ENCODE assay signal across 23 mouse cellular contexts in the genomic region with DNA sequence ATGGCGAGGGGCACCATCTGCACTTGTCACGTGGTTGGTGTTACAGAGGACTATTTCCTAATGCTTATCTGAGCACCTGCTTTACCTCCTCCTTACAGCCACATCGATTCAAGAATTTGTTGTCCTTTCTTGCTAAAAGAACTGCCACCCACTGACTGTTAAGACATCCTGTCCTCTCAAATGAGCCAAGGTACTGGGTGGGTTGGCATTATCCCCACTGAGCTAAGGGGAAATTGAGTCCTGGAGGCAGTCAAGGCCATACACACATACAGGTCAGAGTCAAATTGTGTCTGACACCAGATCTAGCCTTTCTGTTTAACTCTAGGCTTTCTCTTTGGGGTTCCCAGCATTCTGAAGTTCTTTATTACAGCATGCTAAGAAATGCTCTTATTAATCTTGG. TPM values are rescaled to one million over a fixed set of nuclear protein-coding genes. Genes with fewer than 3 reads are reported as not detected.
DNase-seq lines count a peak whose midpoint lies in the region; ATAC-seq and TF ChIP-seq lines count a peak whose summit lies in the region.
"Had no signal": no experiment of that assay in that cellular context is flagged by ENCODE, and none has a peak within 500 bp of the region (broad histone marks: within the 10 kb centered on the region; RNA-seq: fewer than 3 reads in every experiment).

No protein-coding gene starts in this region.

- peaks cover 16% of the 10 kb centered on the region for H3K36me3 ChIP-seq in heart, embryonic 12.5 days
- peaks cover 6% of the 10 kb centered on the region for H3K36me3 ChIP-seq in heart, embryonic 11.5 days (ENCODE audit: control insufficient read depth, insufficient read depth, low read length)
- peaks cover 22% of the 10 kb centered on the region for H3K36me3 ChIP-seq in megakaryocyte, embryonic 14.5 days (replicated peaks; ENCODE audit: low read length)
- H3K36me3 ChIP-seq in G1E (replicated peaks) (peaks cover 38% of the 10 kb centered on the region), myocyte (ENCODE audit: control insufficient read depth, insufficient read depth) (no peaks in the 10 kb centered on the region)

- H3K79me2 ChIP-seq in myocyte (ENCODE audit: control insufficient read depth, insufficient read depth): peaks cover 7% of the 10 kb centered on the region

- no peak overlapping the region for H3K4me2 ChIP-seq in heart, embryonic 12.5 days
- no peak overlapping the region for H3K4me2 ChIP-seq in heart, embryonic 11.5 days
- H3K4me2 ChIP-seq in myocyte (ENCODE audit: low read depth): no peak overlapping the region
- H3K4me2 ChIP-seq: embryonic facial prominence, embryonic 15.5 days; forebrain, embryonic 15.5 days; hindbrain, embryonic 15.5 days had no signal

- peaks cover 8% of the 10 kb centered on the region; the same call in 1 of the 2 replicates for H3K9me3 ChIP-seq in heart, embryonic 12.5 days (replicated peaks)
- no peaks in the 10 kb centered on the region; the same call in 1 of the 2 replicates for H3K9me3 ChIP-seq in heart, embryonic 11.5 days (replicated peaks; ENCODE audit: control insufficient read depth, low read length)
- no peaks in the 10 kb centered on the region for H3K9me3 ChIP-seq in megakaryocyte, embryonic 14.5 days
- peaks cover 5% of the 10 kb centered on the region for H3K9me3 ChIP-seq in G1E (replicated peaks)
- H3K9me3 ChIP-seq: embryonic facial prominence, embryonic 15.5 days; forebrain, embryonic 15.5 days; hindbrain, embryonic 15.5 days had no signal

- H3ac ChIP-seq in myocyte (ENCODE audit: control insufficient read depth, insufficient read length): no peak overlapping the region

- no peak for ATAC-seq in heart, embryonic 12.5 days (ENCODE audit: insufficient number of reproducible peaks, low FRiP score)
- no peak for ATAC-seq in heart, embryonic 11.5 days (replicated peaks; ENCODE audit: insufficient number of reproducible peaks, low FRiP score, low TSS enrichment)
- no peak for ATAC-seq in megakaryocyte, adult 5-6 weeks (ENCODE audit: poor library complexity, severe bottlenecking)
- ATAC-seq in G1E (ENCODE audit: extremely low read depth, insufficient number of reproducible peaks, low FRiP score, poor library complexity, severe bottlenecking): peak; percentile 15; the same call in 1 of the 2 replicates
- ATAC-seq: forebrain, embryonic 15.5 days; inflammation-experienced regulatory T-cells, adult 6 months; intestine, postnatal 0 days had no signal

- no peaks in the 10 kb centered on the region for H3K27me3 ChIP-seq in heart, embryonic 12.5 days (replicated peaks)
- no peaks in the 10 kb centered on the region for H3K27me3 ChIP-seq in heart, embryonic 11.5 days (ENCODE audit: control insufficient read depth, insufficient read depth, low read length)
- no peaks in the 10 kb centered on the region for H3K27me3 ChIP-seq in megakaryocyte, embryonic 14.5 days (replicated peaks)
- H3K27me3 ChIP-seq in G1E (ENCODE audit: insufficient read depth, low read length) (no peaks in the 10 kb centered on the region), myocyte (ENCODE audit: control insufficient read depth, insufficient read depth, insufficient read length) (no peaks in the 10 kb centered on the region)
- H3K27me3 ChIP-seq: embryonic facial prominence, embryonic 15.5 days; forebrain, embryonic 15.5 days; hindbrain, embryonic 15.5 days had no signal

- no peak for DNase-seq in G1E (ENCODE audit: low spot score)
- no peak for DNase-seq in thymus, postnatal 36 days
- no peak for DNase-seq in T-cell, adult 2 months (ENCODE audit: low spot score)
- DNase-seq: adrenal gland, adult 8-10 months; adrenal gland, postnatal 36 days; cerebellum, adult 2 months; cerebellum, postnatal 10 days; embryo, embryonic 11 days; gastrocnemius, postnatal 25 days; heart, adult 11 months; heart, postnatal 14 days; kidney, adult 8-10 months had no signal

- no peak overlapping the region for H3K4me3 ChIP-seq in heart, embryonic 12.5 days
- H3K4me3 ChIP-seq in heart, embryonic 11.5 days (ENCODE audit: low read depth, low read length): no peak overlapping the region
- H3K4me3 ChIP-seq in megakaryocyte, embryonic 14.5 days (replicated peaks): peak overlapping the region; percentile 59
- H3K4me3 ChIP-seq in G1E (ENCODE audit: low read depth, low read length) (peak overlapping the region; percentile 52; the same call in 1 of the 2 replicates), myocyte (no peak overlapping the region)
- H3K4me3 ChIP-seq: embryonic facial prominence, embryonic 15.5 days; erythroblast, embryonic 14.5 days; forebrain, embryonic 15.5 days; hindbrain, embryonic 15.5 days had no signal

- H3K9ac ChIP-seq in heart, embryonic 12.5 days: no peak overlapping the region
- H3K9ac ChIP-seq in heart, embryonic 11.5 days (ENCODE audit: low read depth, low read length): no peak overlapping the region
- H3K9ac ChIP-seq: embryonic facial prominence, embryonic 15.5 days; forebrain, embryonic 15.5 days; hindbrain, embryonic 15.5 days had no signal

- peak overlapping the region; percentile 6; the same call in 1 of the 2 replicates for H3K27ac ChIP-seq in heart, embryonic 12.5 days (ENCODE audit: poor library complexity, severe bottlenecking)
- no peak overlapping the region for H3K27ac ChIP-seq in heart, embryonic 11.5 days (ENCODE audit: low read depth, low read length)
- H3K27ac ChIP-seq: embryonic facial prominence, embryonic 15.5 days; forebrain, embryonic 15.5 days; hindbrain, embryonic 15.5 days had no signal

- 71% methylated on average over 3 of the region's 3 CpGs for WGBS in heart, embryonic 12.5 days
- WGBS in heart, embryonic 11.5 days (ENCODE audit: insufficient replicate concordance): 75% methylated on average over 3 of the region's 3 CpGs

- no peak for TF ChIP-seq POLR2A in myocyte (IDR thresholded peaks at IDR 0.05; ENCODE audit: insufficient read length, low read depth)

- no peak for TF ChIP-seq CTCF in G1E (IDR thresholded peaks at IDR 0.05; ENCODE audit: low read depth, low read length)

- H3K4me1 ChIP-seq in heart, embryonic 12.5 days (replicated peaks): peaks cover 41% of the 10 kb centered on the region
- H3K4me1 ChIP-seq in heart, embryonic 11.5 days (ENCODE audit: control insufficient read depth, insufficient read depth, low read length): peaks cover 32% of the 10 kb centered on the region
- peaks cover 23% of the 10 kb centered on the region for H3K4me1 ChIP-seq in megakaryocyte, embryonic 14.5 days
- peaks cover 36% of the 10 kb centered on the region for H3K4me1 ChIP-seq in G1E (ENCODE audit: insufficient read depth, low read depth, low read length)

TF ChIP-seq in myocyte, 11 proteins besides CTCF, POLR2A, EP300 and RAD21:
- TF ChIP-seq MYOD1 (IDR thresholded peaks at IDR 0.05; ENCODE audit: control insufficient read depth in 1 of 3, insufficient read length in 2 of 3, low read depth in 2 of 3) (peak in 2 of 3 experiments; percentile 2 to 46), E2F4 (IDR thresholded peaks at IDR 0.05; ENCODE audit: insufficient read depth) (no peak), TCF12 (IDR thresholded peaks at IDR 0.05; ENCODE audit: insufficient read depth, poor library complexity, severe bottlenecking) (no peak)

RNA-seq across cellular contexts. Expression of a gene that starts 56.6 kb away (rescaled TPM):
- polyA plus RNA-seq in heart, embryonic 12.5 days (2016; fragmentation: Nextera tagmentation; extraction: Ambion mirVana): 12.2 and 15.9 TPM in 2 replicates
- 11.9 and 14.9 TPM in 2 replicates for polyA plus RNA-seq in heart, embryonic 11.5 days (2014; fragmentation: Nextera tagmentation; extraction: Ambion mirVana)
- 0.84 and 0.94 TPM in 2 replicates for polyA plus RNA-seq in megakaryocyte, embryonic 14.5 days (2012; ENCODE audit: insufficient read depth, low replicate concordance)
- total RNA-seq in megakaryocyte, adult 5-6 weeks (2015): 12.9 and 13.0 TPM in 2 replicates
- 6.1 and 6.5 TPM in 2 replicates for total RNA-seq in megakaryocyte, adult 5-6 weeks (2017)
- total RNA-seq in G1E (2014; fragmentation: Nextera tagmentation) (30.1 and 56.7 TPM in 2 replicates), G1E (2017) (14.6 and 17.8 TPM in 2 replicates)
- polyA plus RNA-seq in G1E (2012) (2.8 and 4.1 TPM in 2 replicates), myocyte (2012; fragmentation: generic; extraction: Trizol) (3.9 TPM)

Comparison
In these comparisons a context has a peak if more than half of its experiments do, and no peak if none do; other contexts are left out.
1. H3K4me3 ChIP-seq: peak in megakaryocyte, embryonic 14.5 days (single experiment) and G1E (single experiment); none in heart, embryonic 12.5 days (single experiment), heart, embryonic 11.5 days (single experiment) and myocyte (single experiment).